Mouse (Mus musculus) limb, embryonic 11.5 days (tissue): ENCODE data around the gene Naxd. TPM values are rescaled to one million over a fixed set of nuclear protein-coding genes. Genes with fewer than 3 reads are reported as not detected.
"Not testable (repeated sequence)": the region's sequence is repeated elsewhere in the genome, so short reads cannot be mapped to it uniquely, and the experiment has no call there.

Source experiments
- ATAC-seq: fragments of 200-750 bp; cut with Nextera tagmentation; 2 replicates; pipeline ENCODE4 v1.8.0; 2017; ENCODE audit warnings: low read depth; ENCODE audit not compliant: insufficient number of reproducible peaks, low FRiP score, low TSS enrichment
- DNase-seq: peaks from one replicate; pipeline ENCODE4 v3.0.0-alpha.2; 2015; ENCODE audit warnings: low spot score
- H3K27ac ChIP-seq: fragments of 300-500 bp; sonication (generic); replicated peaks from 2 replicates; pipeline ENCODE4 v1.5.1; 2014; ENCODE audit warnings: low read depth, mild to moderate bottlenecking, low read length
- H3K27me3 ChIP-seq: fragments of 300-500 bp; sonication (generic); 2 replicates; pipeline ENCODE4 v1.6.1; 2014; ENCODE audit warnings: mild to moderate bottlenecking, low read length, mixed read lengths; ENCODE audit not compliant: control insufficient read depth, insufficient read depth
- H3K36me3 ChIP-seq: fragments of 300-500 bp; sonication (generic); 2 replicates; pipeline ENCODE4 v1.6.1; 2014; ENCODE audit warnings: mild to moderate bottlenecking, low read length, moderate library complexity, mixed read lengths; ENCODE audit not compliant: control insufficient read depth, insufficient read depth
- H3K4me1 ChIP-seq: fragments of 300-500 bp; sonication (generic); 2 replicates; pipeline ENCODE4 v1.6.1; 2014; ENCODE audit warnings: low read length, mixed read lengths; ENCODE audit not compliant: control insufficient read depth, insufficient read depth
- H3K4me2 ChIP-seq: fragments of 300-500 bp; sonication (generic); 2 replicates; pipeline ENCODE4 v1.6.1; 2014; ENCODE audit warnings: low read depth, mild to moderate bottlenecking, moderate library complexity; ENCODE audit not compliant: severe bottlenecking
- H3K4me3 ChIP-seq: fragments of 300-500 bp; sonication (generic); 2 replicates; pipeline ENCODE4 v1.5.1; 2014; ENCODE audit warnings: low read depth, low read length
- H3K9ac ChIP-seq: fragments of 300-500 bp; sonication (generic); 2 replicates; pipeline ENCODE4 v1.6.1; 2014; ENCODE audit warnings: mild to moderate bottlenecking, low read length
- H3K9me3 ChIP-seq: fragments of 300-500 bp; sonication (generic); 2 replicates; pipeline ENCODE4 v1.6.1; 2016; ENCODE audit warnings: low read length; ENCODE audit not compliant: control insufficient read depth
- WGBS: fragments of 180-500 bp; shearing (Covaris S2); extraction: QIAGEN DNeasy Blood & Tissue Kit; methylation state at CpG from one replicate; pipeline ENCODE4 v1.1.7; 2014; 5-methylcytosine and 5-hydroxymethylcytosine counted together
- polyA plus RNA-seq: library from polyadenylated mRNA; unstranded; fragments of >200 nt; fragmentation: Nextera tagmentation; extraction: Ambion mirVana; gene quantifications from 2 replicates; pipeline ENCODE4 v1.2.1, GENCODE M21; 2014

Naxd gene
- polyA plus RNA-seq, 1 experiment from 2014 or later = 107 TPM

DNA sequence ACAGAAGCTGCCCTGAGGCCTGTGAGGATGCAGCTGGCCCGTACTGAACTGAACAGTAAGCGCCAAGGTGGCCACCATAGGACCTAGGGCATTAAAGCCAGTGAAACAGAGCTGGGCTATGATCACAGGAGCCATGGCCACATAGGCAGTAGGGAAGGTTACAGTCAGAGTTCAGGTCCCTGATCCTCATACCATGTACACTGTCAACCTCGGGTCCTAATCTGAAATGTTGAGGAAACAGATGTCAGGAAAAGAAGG is 32.7 kb upstream of the Naxd start:
- no peak for ATAC-seq
- no peaks in the 10 kb centered on the region for H3K36me3 ChIP-seq
- H3K4me1 ChIP-seq = no peaks in the 10 kb centered on the region
- no peak overlapping the region for H3K4me2 ChIP-seq
- no peaks in the 10 kb centered on the region for H3K9me3 ChIP-seq
- no peak overlapping the region for H3K9ac ChIP-seq
- 80% methylated on average over 3 of the region's 3 CpGs for WGBS
- no peak overlapping the region for H3K4me3 ChIP-seq
- H3K27me3 ChIP-seq = no peaks in the 10 kb centered on the region
- no peak overlapping the region for H3K27ac ChIP-seq
- no peak for DNase-seq

DNA sequence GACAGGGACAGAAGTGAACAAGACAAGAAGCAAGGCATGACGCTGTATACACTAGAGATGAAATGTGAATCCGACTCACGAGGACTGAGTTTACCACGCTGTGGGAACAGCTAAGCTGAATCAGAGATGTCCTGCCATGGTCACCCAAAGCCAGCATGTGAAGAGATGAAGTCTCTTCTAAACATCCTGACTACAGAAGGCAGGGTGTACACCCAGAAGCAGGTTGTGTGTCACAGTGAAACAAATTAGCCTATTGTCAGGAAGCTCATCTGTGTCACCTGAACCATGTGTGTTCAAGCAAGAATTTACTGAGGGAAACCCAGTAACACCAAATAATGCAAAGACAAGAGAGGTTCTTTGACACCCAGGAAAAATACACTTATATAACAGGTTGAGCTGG is 31.7 kb upstream of the Naxd start:
- DNase-seq (no peak), ATAC-seq (no peak)
- H3K36me3 ChIP-seq = no peaks in the 10 kb centered on the region
- no peak overlapping the region for H3K9ac ChIP-seq
- H3K4me2 ChIP-seq = no peak overlapping the region
- H3K27me3 ChIP-seq = no peaks in the 10 kb centered on the region
- 98% methylated on average over 4 of the region's 4 CpGs for WGBS
- H3K4me1 ChIP-seq = no peaks in the 10 kb centered on the region
- H3K4me3 ChIP-seq = no peak overlapping the region
- H3K27ac ChIP-seq = no peak overlapping the region
- no peaks in the 10 kb centered on the region for H3K9me3 ChIP-seq

DNA sequence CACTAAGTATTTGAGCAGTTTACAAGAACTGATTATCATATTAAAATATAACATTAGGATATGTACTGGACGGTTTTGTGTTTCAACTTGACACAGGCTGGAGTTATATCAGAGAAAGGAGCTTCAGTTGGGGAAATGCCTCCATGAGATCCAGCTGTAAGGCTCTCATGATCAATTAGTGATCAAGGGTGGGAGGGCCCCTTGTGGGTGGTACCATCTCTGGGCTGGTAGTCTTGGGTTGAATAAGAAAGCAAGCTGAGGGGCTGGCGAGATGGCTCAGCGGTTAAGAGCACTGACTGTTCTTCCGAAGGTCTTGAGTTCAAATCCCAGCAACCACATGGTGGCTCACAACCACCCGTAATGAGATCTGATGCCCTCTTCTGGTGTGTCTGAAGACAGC is 30.8 kb upstream of the Naxd start:
- not testable (repeated sequence) for H3K4me2 ChIP-seq, DNase-seq, H3K4me1 ChIP-seq, H3K4me3 ChIP-seq, H3K27ac ChIP-seq, H3K9ac ChIP-seq, H3K36me3 ChIP-seq, H3K9me3 ChIP-seq, H3K27me3 ChIP-seq, ATAC-seq
- WGBS = 89% methylated on average over 4 of the region's 5 CpGs

DNA sequence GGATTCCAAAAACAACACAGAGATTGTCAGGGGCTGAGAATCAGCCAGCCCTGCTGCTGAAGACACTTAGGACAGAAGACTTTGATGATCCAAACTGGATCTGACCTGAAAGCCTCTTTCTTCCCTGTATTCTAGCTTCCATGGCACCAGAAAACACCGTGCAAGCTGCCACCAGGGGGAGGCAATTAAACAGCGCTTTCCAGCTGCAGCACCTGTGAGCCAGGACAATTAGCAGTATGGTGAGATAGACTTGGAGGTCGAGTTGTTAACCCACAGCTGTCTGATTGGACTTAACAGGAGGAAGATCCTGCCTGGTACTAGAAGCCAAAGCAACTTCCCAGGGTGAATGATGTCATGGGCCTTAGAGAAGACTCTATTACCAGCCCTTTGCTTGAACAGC is 28.2 kb upstream of the Naxd start:
- Histone ChIP-seq H3K9ac (no peak overlapping the region), H3K27me3 (no peaks in the 10 kb centered on the region), H3K4me3 (no peak overlapping the region), H3K9me3 (no peaks in the 10 kb centered on the region), H3K4me2 (no peak overlapping the region), H3K4me1 (peaks cover 5% of the 10 kb centered on the region), H3K36me3 (no peaks in the 10 kb centered on the region), H3K27ac (no peak overlapping the region)
- ATAC-seq = no peak
- 2% methylated on average over 3 of the region's 3 CpGs for WGBS
- peak; percentile 66 for DNase-seq

DNA sequence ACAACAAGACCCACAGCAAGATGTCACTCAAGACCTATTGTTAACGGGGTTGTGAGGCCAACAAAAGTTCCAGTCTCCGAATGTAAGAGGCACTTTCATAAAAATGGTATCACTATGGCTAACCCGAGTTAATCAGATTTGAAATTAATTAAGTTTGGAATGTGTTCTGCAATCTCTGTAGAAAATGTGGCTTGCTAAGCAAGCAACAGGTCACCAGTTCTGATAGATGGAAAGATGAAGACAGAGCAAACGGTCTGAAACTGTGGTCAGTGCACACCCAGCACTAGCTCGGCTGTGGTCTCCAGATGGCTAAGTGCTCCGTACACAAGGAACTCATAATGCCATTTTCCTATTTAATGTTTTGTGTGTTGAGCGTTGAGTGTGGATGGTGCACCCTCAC is 26.6 kb upstream of the Naxd start:
- Histone ChIP-seq H3K4me2 (no peak overlapping the region), H3K9ac (no peak overlapping the region), H3K27me3 (peaks cover 11% of the 10 kb centered on the region), H3K4me3 (no peak overlapping the region), H3K27ac (no peak overlapping the region), H3K4me1 (peaks cover 8% of the 10 kb centered on the region), H3K9me3 (no peaks in the 10 kb centered on the region), H3K36me3 (no peaks in the 10 kb centered on the region)
- no peak for ATAC-seq
- WGBS = 78% methylated on average over 7 of the region's 7 CpGs
- no peak for DNase-seq

DNA sequence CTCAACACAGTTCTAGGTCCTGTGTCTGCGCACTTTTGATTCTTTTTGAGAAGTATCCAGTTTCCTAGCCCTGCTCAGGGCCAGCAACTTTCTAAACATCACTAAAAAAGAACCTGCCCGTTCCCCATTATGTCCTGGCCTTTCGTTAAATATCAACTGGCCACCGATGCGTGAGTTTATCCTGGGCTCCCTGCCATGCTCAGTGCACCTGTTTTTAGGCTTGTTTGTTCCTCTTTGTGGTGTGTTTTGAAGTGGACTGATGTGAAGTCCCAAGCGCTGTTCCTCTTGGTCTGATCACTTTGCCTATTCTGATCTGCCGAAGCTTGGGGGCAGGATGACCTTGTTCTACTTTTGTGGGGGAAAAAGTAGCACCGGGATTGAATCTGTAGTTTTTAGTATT is 26.0 kb upstream of the Naxd start:
- H3K36me3 ChIP-seq = no peaks in the 10 kb centered on the region
- no peak overlapping the region for H3K9ac ChIP-seq
- H3K4me1 ChIP-seq = peaks cover 10% of the 10 kb centered on the region
- H3K4me2 ChIP-seq = no peak overlapping the region
- DNase-seq (no peak), ATAC-seq (no peak)
- no peak overlapping the region for H3K4me3 ChIP-seq
- H3K9me3 ChIP-seq = no peaks in the 10 kb centered on the region
- no peak overlapping the region for H3K27ac ChIP-seq
- peaks cover 17% of the 10 kb centered on the region for H3K27me3 ChIP-seq
- 56% methylated on average over 8 of the region's 8 CpGs for WGBS

DNA sequence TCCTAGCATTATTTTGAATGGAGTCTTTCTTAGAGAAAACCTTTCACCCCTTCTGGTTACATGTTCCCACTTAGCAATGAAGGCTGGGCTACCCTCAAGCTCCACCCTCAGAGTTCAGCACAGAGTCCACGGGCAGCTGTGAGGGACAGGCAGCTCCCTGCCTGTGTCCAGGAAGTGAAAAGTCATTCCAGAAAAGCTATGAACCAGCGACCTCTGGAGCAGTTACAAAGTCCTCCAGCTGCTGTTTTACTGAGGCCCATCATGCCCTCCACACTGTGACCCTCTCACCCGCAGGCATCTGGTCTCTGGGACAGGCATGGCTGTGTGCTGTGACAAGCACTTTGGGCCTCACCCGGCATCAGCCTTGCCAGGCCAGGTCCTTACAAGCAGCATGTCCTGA is 24.2 kb upstream of the Naxd start:
- Histone ChIP-seq H3K4me3 (no peak overlapping the region), H3K36me3 (no peaks in the 10 kb centered on the region), H3K27me3 (peaks cover 32% of the 10 kb centered on the region), H3K4me1 (peaks cover 12% of the 10 kb centered on the region), H3K9me3 (no peaks in the 10 kb centered on the region), H3K9ac (peak overlapping the region; percentile 9; the same call in 1 of the 2 replicates), H3K27ac (no peak overlapping the region), H3K4me2 (no peak overlapping the region)
- DNase-seq (peak; percentile 48), ATAC-seq (no peak)
- WGBS = 21% methylated on average over 4 of the region's 4 CpGs

DNA sequence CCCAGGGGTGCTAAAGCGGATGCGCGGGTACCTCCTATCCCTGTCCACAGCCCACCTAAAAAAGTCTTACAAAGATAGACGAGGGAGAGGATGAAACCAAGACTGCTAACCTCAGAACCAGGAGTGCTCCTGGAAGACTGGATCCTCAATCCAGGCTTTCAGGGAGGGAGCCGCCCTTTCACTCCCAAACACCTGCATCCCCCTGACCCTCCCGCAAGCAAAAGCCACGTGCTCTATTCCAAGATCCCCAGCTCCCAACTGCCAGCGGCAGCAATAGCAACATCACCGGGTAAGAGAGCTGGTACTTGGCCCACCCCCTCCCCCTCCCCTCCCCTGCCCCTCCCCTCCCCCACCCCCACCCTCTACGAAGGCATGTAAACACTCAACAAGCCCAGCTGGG is 21.9 kb upstream of the Naxd start:
- Histone ChIP-seq H3K4me3 (no peak overlapping the region), H3K9me3 (no peaks in the 10 kb centered on the region), H3K9ac (no peak overlapping the region), H3K27ac (no peak overlapping the region), H3K27me3 (peaks cover 50% of the 10 kb centered on the region), H3K36me3 (no peaks in the 10 kb centered on the region), H3K4me2 (no peak overlapping the region), H3K4me1 (peaks cover 18% of the 10 kb centered on the region)
- 4% methylated on average over 9 of the region's 10 CpGs for WGBS
- DNase-seq (no peak), ATAC-seq (no peak)

DNA sequence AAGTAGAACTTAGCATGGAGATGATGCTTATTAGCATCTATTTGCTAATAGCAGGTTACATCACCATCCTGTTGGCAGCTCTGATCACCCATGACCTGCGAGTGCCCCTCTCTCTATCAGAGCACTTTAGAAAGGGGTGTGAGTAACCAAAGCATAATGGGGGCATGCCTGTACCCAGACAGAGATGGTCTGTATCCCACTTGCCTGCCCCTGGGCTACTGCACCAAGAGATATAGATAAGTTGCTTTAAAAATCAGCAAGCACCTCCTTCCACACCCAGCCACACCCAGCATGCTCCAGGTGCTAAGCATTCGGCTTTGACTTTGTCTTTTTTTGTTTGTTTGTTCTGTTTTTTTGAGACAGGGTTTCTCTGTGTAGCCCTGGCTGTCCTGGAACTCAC is 21.4 kb upstream of the Naxd start:
- H3K27ac ChIP-seq = no peak overlapping the region
- H3K4me3 ChIP-seq = no peak overlapping the region
- no peak overlapping the region for H3K9ac ChIP-seq
- no peak for ATAC-seq
- no peak for DNase-seq
- no peaks in the 10 kb centered on the region for H3K36me3 ChIP-seq
- H3K4me1 ChIP-seq = peaks cover 18% of the 10 kb centered on the region
- peaks cover 50% of the 10 kb centered on the region for H3K27me3 ChIP-seq
- H3K4me2 ChIP-seq = no peak overlapping the region
- WGBS = 3% methylated on average over 2 of the region's 2 CpGs
- no peaks in the 10 kb centered on the region for H3K9me3 ChIP-seq
